Mouse (Mus musculus) neutrophil, adult 83 days (primary cell): ENCODE results near the gene Gm340. TPM values are rescaled to one million over a fixed set of nuclear protein-coding genes. Genes with fewer than 3 reads are reported as not detected.

ENCODE experiments used
- total RNA-seq, 2 experiments: library from RNA; stranded (reverse); gene quantifications; one replicate each; pipeline ENCODE4 v1.2.4; 2023

Gm340 gene
- total RNA-seq = 10 to 100 TPM; 18.2 to 23.4 TPM

DNA sequence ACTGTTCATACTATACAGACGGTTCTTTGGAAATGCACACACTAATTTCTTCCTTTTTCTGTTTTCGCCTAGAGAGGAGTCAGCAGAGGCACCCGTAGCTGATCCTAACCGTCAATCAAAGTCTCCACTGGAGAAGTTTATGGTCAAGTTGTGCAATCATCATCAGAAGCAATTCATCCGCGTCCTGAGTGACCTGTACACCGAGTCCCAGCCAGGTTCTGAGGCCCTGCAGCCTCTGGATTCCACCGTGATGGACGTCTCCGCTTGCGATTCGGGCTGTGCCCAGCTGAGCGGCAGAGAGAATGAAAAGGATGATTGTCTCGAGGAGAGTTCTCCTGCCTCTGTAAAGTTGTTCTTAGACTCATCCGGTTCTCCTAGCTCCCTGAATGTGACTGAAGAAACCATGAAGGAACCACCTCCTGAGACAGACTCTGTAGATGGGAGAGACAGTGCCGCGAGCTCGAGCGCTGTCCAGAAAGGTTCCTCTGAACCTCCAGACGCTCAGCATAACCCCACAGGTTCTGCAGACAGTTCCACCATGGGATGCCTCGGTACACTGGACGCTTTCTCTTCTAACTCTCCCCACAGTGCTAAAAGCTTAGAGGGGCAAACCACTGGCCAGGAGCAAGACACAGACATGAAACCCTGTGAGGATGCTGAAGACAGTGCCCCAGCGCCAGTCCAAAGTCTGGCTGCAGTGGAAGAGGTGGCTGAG lies at the start of gene Gm340:
Gm340 (plus strand) TSS at position 665 of the 715 bp plus-strand sequence.

Other genes starting within 250 kb of the Gm340 start
- gene Pik3ap1, start 197.3 kb upstream of the Gm340 start, total RNA-seq = 10 to 100 TPM; 59.5 to 64.9 TPM
- 10 to 100 TPM; 24.7 to 31.0 TPM for gene Lcor, start 99.7 kb upstream of the Gm340 start, total RNA-seq
- gene Slit1, start 161.3 kb downstream of the Gm340 start, total RNA-seq = under 1 TPM; 0.28 to 0.31 TPM
- 10 to 100 TPM; 58.5 to 68.0 TPM for gene Arhgap19, start 219.7 kb downstream of the Gm340 start, total RNA-seq
- gene Frat1, start 247.6 kb downstream of the Gm340 start, total RNA-seq = 10 to 100 TPM; 29.6 to 30.9 TPM